Mouse (Mus musculus) bone marrow macrophage, adult 2 months (primary cell): Measurements from ENCODE around the gene Aldh3b2.

Experiments
- CTCF ChIP-seq: IDR thresholded peaks from 2 replicates; pipeline ENCODE4 v1.5.1; 2012; ENCODE audit warnings: low read depth, mild to moderate bottlenecking, low read length, moderate library complexity
- POLR2A ChIP-seq: IDR thresholded peaks from 2 replicates; pipeline ENCODE4 v1.6.1; 2012; ENCODE audit warnings: mild to moderate bottlenecking, low read depth, low read length, borderline replicate concordance

DNA sequence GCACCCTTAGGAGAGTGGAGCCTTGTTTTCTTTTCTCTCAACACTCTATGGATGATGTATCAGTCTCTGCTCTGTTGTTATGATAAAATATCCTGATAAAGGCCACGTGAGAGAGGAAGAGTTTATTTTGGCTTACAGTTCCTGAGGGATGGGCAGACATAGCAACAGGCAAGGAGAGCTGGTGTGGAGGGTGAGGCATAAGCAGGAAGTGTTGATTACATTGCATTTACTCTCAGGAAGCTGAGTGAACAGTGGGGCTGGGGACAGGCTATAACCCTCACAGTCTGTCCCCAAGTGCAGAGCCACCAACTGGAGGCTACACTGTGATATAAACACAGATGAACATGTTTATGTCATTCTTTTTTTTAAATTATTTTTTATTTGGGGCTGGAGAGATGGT is 20.0 kb upstream of the Aldh3b2 start:
- TF ChIP-seq POLR2A (no peak), CTCF (no peak)
